Mouse (Mus musculus) G1E (cell line): Measurements from ENCODE around the gene Qrfp.

Source experiments
- CTCF ChIP-seq: IDR thresholded peaks from 2 replicates; pipeline ENCODE4 v1.5.1; 2012; ENCODE audit warnings: low read depth, low read length, inconsistent platforms, mixed read lengths
- TAL1 ChIP-seq: conservative IDR thresholded peaks from 2 replicates; pipeline ENCODE4 v1.6.1; 2012; ENCODE audit warnings: low read depth, low read length, inconsistent platforms, mixed read lengths

- TF ChIP-seq CTCF (peak; percentile 40), TAL1 (no peak)
Measured at GRCm38 (mm10) chr2:31823933-31824730, 13.8 kb upstream of the Qrfp start.
